Mouse (Mus musculus) left cerebral cortex, postnatal 14 days (tissue): ENCODE measurements at regions not wholly inside any gene's neighbourhood (a gene's known extent, or its start where the extent isn't known, plus 50 kb on each side); places are given as distances from the start of the nearest gene placed in this dataset.
"Not testable (repeated sequence)": the region's sequence is repeated elsewhere in the genome, so short reads cannot be mapped to it uniquely, and the experiment has no call there.

ENCODE experiments used
- DNase-seq, 2 experiments: peaks; one replicate each; pipeline ENCODE4 v3.0.0; 2021 to 2022; ENCODE audit warnings: low spot score in 2 of 2, mixed read lengths in 1 of 2
- intact Hi-C: fragments of 180-260 bp; cut with DNase I; formaldehyde crosslinking; loops from one replicate; pipeline ENCODE4 v1.15.1; 2025

DNA sequence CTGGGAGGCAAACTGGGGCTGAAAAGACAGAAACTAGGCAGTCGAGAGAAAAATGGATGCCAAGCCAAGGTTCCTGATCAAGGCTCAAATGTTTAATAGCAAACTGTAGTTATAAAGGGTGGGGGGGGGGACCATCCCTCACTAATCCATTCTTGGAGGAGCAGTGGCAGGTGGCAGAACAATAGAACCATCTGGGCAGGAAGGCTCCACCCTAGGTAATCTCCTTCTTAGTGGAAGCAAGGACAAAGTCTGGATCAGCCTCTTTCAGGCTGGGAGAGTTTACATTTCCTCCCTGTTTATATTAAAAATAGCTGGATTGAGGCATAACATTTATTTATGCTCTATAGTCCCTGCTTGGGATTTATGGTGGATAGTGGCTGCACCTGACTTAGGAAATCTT lies 180.8 kb downstream of the Cdh9 start:
- intact Hi-C loops = no loop called here
- DNase-seq = no peak

GRCm38 (mm10) chr15:16909941-16910340 lies 181.4 kb downstream of the Cdh9 start:
- not testable (repeated sequence) for DNase-seq

DNA sequence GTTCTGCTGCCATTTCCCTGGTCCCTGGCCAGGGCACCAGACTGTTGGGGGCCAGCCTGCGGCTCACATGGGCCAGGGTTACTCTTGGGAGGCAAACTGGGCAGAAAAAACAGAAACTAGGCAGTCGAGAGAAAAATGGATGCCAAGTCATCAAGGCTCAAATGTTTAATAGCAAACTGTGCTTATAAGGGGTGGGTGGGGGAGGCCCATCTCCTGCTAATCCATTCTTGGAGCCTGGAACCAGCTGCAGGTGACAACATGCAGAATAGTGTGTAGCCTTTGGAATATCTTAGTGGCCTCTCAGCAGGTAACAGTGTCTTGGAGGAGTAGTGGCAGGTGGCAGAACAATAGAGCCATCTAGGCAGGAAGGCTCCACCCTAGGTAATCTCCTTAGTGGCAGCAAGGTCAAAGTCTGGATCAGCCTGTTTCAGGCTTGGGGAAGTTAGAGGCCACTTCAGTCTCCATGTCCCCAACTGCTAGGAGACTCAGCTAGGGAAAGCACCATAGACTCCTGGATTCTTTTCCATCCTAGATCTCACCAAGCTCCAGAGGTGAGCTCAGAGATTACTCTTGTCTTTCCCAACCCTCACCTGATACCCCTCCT lies 186.5 kb downstream of the Cdh9 start:
- no peak for DNase-seq
- intact Hi-C loops = no loop called here

More at GRCm38 (mm10) chr15:16909941-16910340, 181.4 kb downstream of the Cdh9 start:
- intact Hi-C loops = not testable (repeated sequence)

- intact Hi-C loops = no loop called here
- no peak for DNase-seq
Observed at GRCm38 (mm10) chr15:16923246-16923645, 194.7 kb downstream of the Cdh9 start.

DNA sequence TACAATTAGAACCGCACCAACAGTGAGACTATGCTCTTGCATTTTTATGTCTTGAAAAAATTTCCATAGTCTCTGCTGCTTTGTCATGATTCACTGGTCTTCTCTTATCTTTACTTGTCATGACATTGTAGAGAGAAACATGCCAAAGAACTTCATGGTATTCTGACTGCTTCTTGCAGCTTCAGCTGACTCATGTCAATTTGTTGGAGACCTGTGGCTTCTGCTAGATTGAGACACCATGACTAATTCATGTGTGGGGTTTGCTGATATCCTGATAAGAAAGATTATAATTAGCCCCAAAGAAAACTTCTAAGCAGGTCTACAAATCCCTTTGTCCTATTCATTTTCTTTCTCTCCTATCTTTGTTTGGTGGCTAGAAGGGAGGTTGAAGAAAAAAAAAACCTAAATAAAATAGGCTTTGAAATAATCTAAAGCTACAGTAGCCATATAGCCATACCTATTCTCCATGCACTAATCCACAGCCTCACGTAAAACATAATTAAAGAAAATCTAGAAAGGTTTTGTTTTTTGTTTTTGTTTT lies 204.7 kb downstream of the Cdh9 start:
- no peak for DNase-seq
- intact Hi-C loops = no loop called here

DNA sequence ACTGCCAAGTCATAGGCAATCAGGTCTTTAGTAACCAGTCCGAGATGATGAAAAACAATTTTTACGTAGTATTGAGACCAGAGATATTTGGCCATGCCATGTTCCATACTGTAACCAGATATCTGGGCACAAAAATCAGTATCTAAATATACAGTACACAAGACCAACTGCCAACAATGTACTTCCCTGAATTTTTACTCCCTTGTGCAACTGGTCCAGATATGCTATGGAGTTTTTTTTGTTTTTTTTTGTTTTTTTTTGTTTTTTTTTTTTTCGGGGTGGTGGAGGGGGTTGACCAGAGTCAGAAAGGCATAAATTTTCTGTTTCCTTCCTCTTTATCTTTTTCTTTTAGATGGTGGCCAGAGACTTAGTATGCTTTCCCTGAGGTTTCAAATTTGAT lies 205.9 kb downstream of the Cdh9 start:
- intact Hi-C loops = no loop called here
- DNase-seq = no peak

DNA sequence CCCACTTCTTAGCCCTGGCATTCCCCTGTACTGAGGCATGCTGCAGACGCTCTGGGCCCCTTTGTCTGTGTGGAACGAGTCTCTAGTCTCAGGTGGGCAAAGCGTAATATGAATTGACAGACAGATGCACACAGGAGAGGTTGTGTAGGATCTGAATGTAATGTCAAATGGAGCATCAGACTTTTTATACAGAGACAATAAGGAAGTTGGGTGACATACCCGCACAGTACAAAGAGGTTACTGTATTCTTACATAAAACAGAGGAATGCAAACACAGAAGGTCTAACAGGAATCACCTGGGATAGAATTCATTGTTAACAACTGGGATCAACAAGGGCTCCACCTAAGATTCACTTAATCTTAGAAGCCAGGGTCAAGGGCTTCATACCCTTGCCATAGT lies 247.3 kb downstream of the Cdh9 start:
- DNase-seq, intact Hi-C loops: not testable (repeated sequence)

DNA sequence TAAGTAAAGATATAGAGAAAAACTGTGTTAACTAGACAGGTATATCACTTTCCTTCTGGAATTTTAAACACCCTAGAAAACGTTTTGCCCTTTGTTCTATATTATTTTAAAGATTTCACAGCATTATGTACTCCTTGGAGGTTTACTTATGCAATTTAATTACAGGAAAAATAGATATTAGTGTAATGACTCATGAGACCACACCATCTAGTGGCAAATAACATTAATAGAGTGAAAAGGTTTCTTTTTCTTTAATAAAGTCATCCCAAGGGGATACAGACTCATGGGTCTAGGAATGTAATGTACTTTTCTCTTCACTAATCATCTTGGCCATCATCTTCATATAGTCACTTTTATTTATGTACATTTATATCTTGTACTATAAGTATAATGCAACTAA lies 262.3 kb downstream of the Cdh9 start:
- intact Hi-C loops = no loop called here
- no peak for DNase-seq

DNA sequence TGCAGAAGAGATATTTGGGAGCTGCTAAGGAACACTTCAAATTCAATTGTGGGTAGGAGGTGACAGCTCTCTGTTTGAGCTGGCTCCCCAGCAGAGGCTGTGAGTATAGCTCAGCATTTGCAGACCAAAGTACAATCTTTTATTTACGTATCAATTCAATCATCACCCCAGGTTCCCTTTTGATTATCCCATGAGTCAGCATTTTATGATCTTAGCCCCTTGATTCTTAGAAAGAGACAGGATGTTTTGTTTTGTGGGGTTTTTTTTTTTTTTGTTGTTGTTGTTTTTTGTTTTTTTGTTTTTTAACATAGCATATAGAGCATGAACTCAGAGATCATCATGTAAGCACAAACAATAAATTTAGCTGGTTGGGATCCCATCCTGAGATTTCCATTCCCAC lies 267.1 kb downstream of the Cdh9 start:
- intact Hi-C loops = no loop called here
- no peak for DNase-seq

GRCm38 (mm10) chr15:17006139-17006538 lies 277.6 kb downstream of the Cdh9 start:
- DNase-seq = peak in 1 of 2 experiments; percentile 2
- intact Hi-C loops = no loop called here

DNA sequence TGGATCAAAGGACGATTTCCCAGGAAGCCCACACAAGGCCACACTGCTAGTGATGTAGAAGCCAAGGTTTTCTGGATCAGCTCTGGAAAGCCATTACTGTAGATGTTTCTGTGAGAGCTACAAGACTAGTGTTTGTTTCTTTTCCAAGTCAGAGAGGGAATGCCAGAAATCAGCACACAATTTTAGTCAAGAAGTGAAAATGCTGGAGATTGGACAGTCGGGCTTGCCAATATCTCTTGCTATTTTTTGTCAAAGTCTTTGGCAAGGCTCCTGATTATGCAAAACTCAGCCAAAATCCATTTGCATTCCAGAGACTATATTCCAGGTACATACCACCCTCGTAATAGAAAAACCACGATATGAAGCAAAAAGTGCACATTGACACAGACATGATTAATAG lies 279.3 kb downstream of the Cdh9 start:
- intact Hi-C loops = no loop called here
- DNase-seq = peak; percentile 21 to 49

- DNase-seq = no peak
- intact Hi-C loops = no loop called here
Observed at GRCm38 (mm10) chr15:17048867-17049628, 320.5 kb downstream of the Cdh9 start.

DNA sequence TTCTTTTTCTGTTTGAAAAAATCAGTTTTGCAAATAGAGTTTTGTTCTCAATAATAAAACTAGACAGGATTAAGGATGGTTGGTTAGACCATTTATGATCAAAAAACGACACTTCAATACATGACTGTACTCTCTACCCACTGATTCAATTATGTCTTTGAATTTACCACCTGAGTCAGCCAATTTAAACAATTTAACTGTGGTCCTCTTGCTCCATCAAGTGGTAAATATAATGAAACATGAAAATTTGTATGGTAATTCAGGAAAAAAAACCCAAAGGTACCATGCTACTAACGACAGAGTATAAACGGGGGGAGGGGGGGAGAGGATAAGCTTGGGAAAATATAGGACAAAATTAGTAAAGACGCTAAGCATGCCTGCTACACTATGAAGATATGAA lies 341.2 kb downstream of the Cdh9 start:
- intact Hi-C loops = loop anchor here (2.0 to 5.0 kb wide), 2 partner anchors 1741 to 1832 kb away; no protein-coding TSS in a partner anchor

GRCm38 (mm10) chr15:17084030-17084429 lies 355.5 kb downstream of the Cdh9 start:
- intact Hi-C loops = no loop called here

More for the DNA sequence above, 341.2 kb downstream of the Cdh9 start:
- DNase-seq = no peak

DNA sequence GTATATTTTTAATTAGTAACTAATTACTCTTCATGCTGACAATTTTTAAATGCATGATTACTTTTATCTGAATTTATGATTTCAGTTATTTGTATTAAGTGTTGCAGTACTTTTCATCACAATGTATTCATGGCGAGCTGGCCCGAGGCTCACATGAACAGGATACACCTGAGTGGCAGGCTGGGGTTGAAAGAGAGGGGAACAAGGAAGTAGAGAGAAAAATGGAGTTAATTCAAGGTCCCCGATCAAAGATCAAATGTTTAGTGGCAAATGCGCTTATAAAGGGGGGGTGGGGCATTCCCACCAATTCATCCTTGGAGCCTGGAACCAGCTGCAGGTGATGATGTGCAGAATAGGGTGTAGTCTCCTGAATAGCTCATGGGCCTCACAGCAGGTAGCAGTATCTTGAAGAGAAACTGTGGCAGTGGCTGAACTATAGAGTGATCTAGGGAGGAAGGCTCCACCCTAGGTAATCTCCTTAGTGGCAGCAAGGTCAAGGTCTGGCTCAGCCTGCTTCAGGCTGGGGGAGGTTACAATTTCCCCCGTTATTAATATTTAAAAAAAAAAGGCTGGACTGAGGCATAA lies 360.2 kb downstream of the Cdh9 start:
- DNase-seq = no peak
- intact Hi-C loops = no loop called here

More at GRCm38 (mm10) chr15:17084030-17084429, 355.5 kb downstream of the Cdh9 start:
- no peak for DNase-seq

- intact Hi-C loops = no loop called here
Observed at GRCm38 (mm10) chr15:17098927-17099326, 370.4 kb downstream of the Cdh9 start.

GRCm38 (mm10) chr15:17101182-17101581 lies 372.6 kb downstream of the Cdh9 start:
- intact Hi-C loops = no loop called here
- DNase-seq = no peak

More at GRCm38 (mm10) chr15:17098927-17099326, 370.4 kb downstream of the Cdh9 start:
- DNase-seq = peak; percentile 54 to 80

DNA sequence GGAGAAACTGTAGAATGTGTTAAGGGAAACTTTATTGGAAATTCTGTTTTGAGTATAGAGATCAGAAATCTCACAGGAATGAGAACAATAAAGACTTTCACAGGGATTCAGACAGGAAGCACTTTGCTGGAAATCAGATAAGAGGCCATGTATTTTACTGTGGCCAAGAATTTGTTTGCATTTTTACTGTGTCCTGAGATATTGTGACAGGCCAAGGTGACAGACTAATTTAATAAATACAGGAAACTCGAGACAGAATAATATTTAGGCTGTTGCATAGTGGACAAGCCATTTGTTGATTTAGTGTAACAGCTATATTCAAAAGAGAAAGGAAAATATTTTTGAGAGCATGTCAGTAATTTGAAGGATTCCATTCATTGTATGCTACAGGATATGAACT lies 407.2 kb downstream of the Cdh9 start:
- DNase-seq = no peak
- intact Hi-C loops = no loop called here

GRCm38 (mm10) chr15:17180164-17180563 lies 451.6 kb downstream of the Cdh9 start:
- intact Hi-C loops = no loop called here
- no peak for DNase-seq

- DNase-seq = no peak
- intact Hi-C loops = no loop called here
Observed at GRCm38 (mm10) chr15:17181358-17182022, 452.9 kb downstream of the Cdh9 start.
